Mouse (Mus musculus): ENCODE data around the gene Dxo. TPM values are rescaled to one million over a fixed set of nuclear protein-coding genes. Genes with fewer than 3 reads are reported as not detected.

Dxo gene
- polyA plus RNA-seq, 1 experiment from 2014 or later: 26.6 TPM

DNA sequence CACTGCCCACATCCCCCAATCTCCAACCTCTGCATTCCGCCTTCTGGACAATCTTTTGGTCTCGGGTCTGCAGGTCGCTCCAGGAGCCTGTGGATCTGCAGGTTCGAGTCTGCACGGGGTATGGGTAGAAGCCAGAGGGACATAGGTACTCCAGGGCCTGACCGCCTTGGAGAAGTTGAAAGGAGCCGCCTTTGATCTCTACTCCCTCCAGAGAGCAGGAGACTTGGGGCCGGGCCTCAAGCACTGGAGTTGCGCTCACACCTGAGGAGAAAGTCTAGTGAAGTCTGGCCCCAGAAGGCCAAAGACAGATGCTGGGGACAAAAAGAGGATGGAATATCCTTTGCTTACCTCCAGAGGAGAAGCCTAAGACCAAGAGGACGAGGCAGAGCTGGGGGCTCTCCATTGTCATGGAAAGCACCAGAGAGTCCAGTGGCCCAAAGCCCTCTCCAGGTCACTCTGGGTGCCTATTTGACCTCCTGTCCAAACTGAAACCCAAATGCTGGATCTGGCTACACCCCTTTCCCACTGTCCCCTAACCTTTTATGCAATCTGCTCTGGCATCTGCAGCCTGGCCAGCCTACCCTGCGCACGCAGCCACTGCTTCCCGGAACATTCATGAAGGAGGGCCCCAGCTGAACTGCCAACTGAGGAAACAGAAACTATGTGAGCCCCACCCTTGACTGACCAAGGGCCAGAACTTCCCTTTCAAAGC, 25.0 kb downstream of the Dxo start:
- no peaks in the 10 kb centered on the region for H3K4me1 ChIP-seq (ENCODE audit: control insufficient read depth in 2 of 2, insufficient read depth in 2 of 2, low read length in 2 of 2)
- H3K27me3 ChIP-seq (ENCODE audit: control insufficient read depth, insufficient read depth, low read length): peaks cover 10% of the 10 kb centered on the region; the same call in 1 of the 2 replicates
- H3K4me3 ChIP-seq (ENCODE audit: control insufficient read depth in 1 of 2, insufficient read depth in 1 of 2, low read depth in 1 of 2, low read length in 2 of 2): no peak overlapping the region
- ATAC-seq (ENCODE audit: insufficient number of reproducible peaks, insufficient read depth, low FRiP score, low read depth): no peak
- peaks cover 9% of the 10 kb centered on the region for H3K36me3 ChIP-seq (ENCODE audit: control insufficient read depth, insufficient read depth, low read length)
- H3K9ac ChIP-seq (ENCODE audit: low read length): no peak overlapping the region
- H3K27ac ChIP-seq (replicated peaks in 1 of 2; ENCODE audit: control insufficient read depth in 1 of 2, insufficient read depth in 1 of 2, low read depth in 2 of 2, low read length in 2 of 2): no peak overlapping the region
- H3K4me2 ChIP-seq (ENCODE audit: low read length): no peak overlapping the region
- no peaks in the 10 kb centered on the region for H3K9me3 ChIP-seq (ENCODE audit: control insufficient read depth, low read length)
- WGBS: 57% methylated on average over 13 of the region's 13 CpGs

DNA sequence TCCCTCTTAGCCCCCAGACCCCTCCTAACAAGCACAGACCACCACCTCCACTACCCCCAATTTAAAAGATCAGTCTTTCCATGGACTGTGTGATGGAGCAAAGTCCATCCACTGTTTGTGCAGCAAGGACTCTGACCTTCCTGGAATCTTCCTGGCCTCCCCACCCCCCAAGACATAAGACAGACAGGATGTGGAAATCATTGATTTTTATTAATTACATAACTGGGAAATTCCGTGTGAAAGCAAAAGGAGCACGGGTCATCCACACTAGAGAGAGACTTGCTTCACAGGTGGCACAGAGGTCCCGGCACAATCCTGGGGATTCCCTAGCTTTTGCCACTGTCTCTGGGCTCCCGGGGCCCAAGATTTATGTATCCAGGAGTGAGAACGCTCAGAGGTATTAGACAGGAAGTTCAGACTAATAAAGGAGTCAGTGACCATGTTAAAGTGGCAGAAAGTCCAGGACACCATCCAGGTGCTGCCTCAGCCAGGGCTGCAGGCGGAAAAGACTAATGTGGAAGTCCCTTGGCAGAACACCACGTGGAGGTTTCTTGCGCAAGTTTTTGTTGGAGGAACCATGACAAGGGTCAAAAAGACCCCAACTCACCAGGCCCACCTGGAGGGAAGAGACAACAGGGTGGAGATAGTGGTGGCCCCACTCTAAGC, 25.7 kb downstream of the Dxo start, which contains the start of gene Cfb:
Gene Cfb (minus strand): TSS at position 103 of the 666 bp plus-strand sequence.
- H3K9ac ChIP-seq (ENCODE audit: low read length): no peak within 1 kb of the TSS
- peaks cover 2% of the 10 kb centered on the region for H3K36me3 ChIP-seq (ENCODE audit: control insufficient read depth, insufficient read depth, low read length)
- WGBS: 61% methylated on average over 8 of the region's 8 CpGs
- no peaks in the 10 kb centered on the region for H3K9me3 ChIP-seq (ENCODE audit: control insufficient read depth, low read length)
- no peak within 1 kb of the TSS for H3K4me2 ChIP-seq (ENCODE audit: low read length)
- no peak within 1 kb of the TSS for H3K4me3 ChIP-seq (ENCODE audit: control insufficient read depth in 1 of 2, insufficient read depth in 1 of 2, low read depth in 1 of 2, low read length in 2 of 2)
- H3K27me3 ChIP-seq (ENCODE audit: control insufficient read depth, insufficient read depth, low read length): peaks cover 10% of the 10 kb centered on the region; the same call in 1 of the 2 replicates
- no peak within 1 kb of the TSS for H3K27ac ChIP-seq (replicated peaks in 1 of 2; ENCODE audit: control insufficient read depth in 1 of 2, insufficient read depth in 1 of 2, low read depth in 2 of 2, low read length in 2 of 2)
- no peak for ATAC-seq (ENCODE audit: insufficient number of reproducible peaks, insufficient read depth, low FRiP score, low read depth)
- no peaks in the 10 kb centered on the region for H3K4me1 ChIP-seq (ENCODE audit: control insufficient read depth in 2 of 2, insufficient read depth in 2 of 2, low read length in 2 of 2)

DNA sequence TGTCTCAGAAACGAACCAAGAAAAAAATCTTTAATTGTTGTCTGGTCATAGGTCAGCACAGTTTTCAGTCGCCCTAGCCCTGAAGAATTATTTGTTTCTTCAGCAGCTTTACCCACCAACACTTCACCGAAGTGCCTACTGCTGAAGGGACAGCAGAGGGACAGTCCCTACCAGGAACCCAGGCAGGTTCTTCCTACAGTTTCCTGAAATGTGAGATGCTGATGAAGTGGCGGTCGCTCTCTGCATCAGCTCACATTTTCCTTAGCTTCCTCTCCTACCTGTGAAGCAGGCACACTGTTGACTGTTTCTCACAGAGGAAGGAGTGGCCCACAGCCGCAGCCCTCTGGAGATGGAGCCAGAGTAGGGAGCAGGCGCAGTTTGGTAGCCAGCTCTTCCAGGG, 29.2 kb downstream of the Dxo start:
- no peak overlapping the region for H3K4me2 ChIP-seq (ENCODE audit: low read length)
- no peaks in the 10 kb centered on the region for H3K36me3 ChIP-seq (ENCODE audit: control insufficient read depth, insufficient read depth, low read length)
- ATAC-seq (ENCODE audit: insufficient number of reproducible peaks, insufficient read depth, low FRiP score, low read depth): no peak
- no peaks in the 10 kb centered on the region for H3K4me1 ChIP-seq (ENCODE audit: control insufficient read depth in 2 of 2, insufficient read depth in 2 of 2, low read length in 2 of 2)
- WGBS: 56% methylated on average over 7 of the region's 7 CpGs
- peaks cover 10% of the 10 kb centered on the region; the same call in 1 of the 2 replicates for H3K27me3 ChIP-seq (ENCODE audit: control insufficient read depth, insufficient read depth, low read length)
- H3K4me3 ChIP-seq (ENCODE audit: control insufficient read depth in 1 of 2, insufficient read depth in 1 of 2, low read depth in 1 of 2, low read length in 2 of 2): no peak overlapping the region
- no peak overlapping the region for H3K27ac ChIP-seq (replicated peaks in 1 of 2; ENCODE audit: control insufficient read depth in 1 of 2, insufficient read depth in 1 of 2, low read depth in 2 of 2, low read length in 2 of 2)
- H3K9me3 ChIP-seq (ENCODE audit: control insufficient read depth, low read length): no peaks in the 10 kb centered on the region
- H3K9ac ChIP-seq (ENCODE audit: low read length): no peak overlapping the region

DNA sequence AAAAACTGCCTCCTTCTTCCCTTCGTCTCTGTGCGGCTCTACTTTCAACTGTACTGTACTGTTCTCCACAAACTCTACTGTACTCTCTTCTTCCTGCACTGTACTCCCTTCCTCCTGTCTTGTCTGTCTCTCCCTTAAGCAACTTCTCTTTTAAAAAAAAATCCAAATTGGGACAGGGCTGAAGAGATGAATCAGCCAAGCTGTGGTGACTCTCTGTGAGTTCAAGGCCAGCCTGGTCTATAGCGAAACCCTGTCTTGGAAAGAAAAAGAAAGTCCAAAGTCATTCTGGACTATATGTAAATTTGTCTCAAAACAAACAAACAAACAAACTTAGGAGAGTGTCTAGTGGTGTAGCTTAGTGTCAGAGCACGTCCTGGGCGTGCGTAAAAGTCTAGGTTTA, 37.5 kb downstream of the Dxo start:
- 87% methylated on average over 6 of the region's 6 CpGs for WGBS
- Histone ChIP-seq H3K9ac (ENCODE audit: low read length) (no peak overlapping the region), H3K9me3 (ENCODE audit: control insufficient read depth, low read length) (no peaks in the 10 kb centered on the region), H3K4me3 (ENCODE audit: control insufficient read depth in 1 of 2, insufficient read depth in 1 of 2, low read depth in 1 of 2, low read length in 2 of 2) (no peak overlapping the region), H3K4me1 (ENCODE audit: control insufficient read depth in 2 of 2, insufficient read depth in 2 of 2, low read length in 2 of 2) (peaks cover 0 to 2% of the 10 kb centered on the region in 2 experiments; a peak in 2 of 4 replicates), H3K36me3 (ENCODE audit: control insufficient read depth, insufficient read depth, low read length) (no peaks in the 10 kb centered on the region), H3K27me3 (ENCODE audit: control insufficient read depth, insufficient read depth, low read length) (no peaks in the 10 kb centered on the region), H3K4me2 (ENCODE audit: low read length) (no peak overlapping the region), H3K27ac (replicated peaks in 1 of 2; ENCODE audit: control insufficient read depth in 1 of 2, insufficient read depth in 1 of 2, low read depth in 2 of 2, low read length in 2 of 2) (no peak overlapping the region)
- no peak for ATAC-seq (ENCODE audit: insufficient number of reproducible peaks, insufficient read depth, low FRiP score, low read depth)

DNA sequence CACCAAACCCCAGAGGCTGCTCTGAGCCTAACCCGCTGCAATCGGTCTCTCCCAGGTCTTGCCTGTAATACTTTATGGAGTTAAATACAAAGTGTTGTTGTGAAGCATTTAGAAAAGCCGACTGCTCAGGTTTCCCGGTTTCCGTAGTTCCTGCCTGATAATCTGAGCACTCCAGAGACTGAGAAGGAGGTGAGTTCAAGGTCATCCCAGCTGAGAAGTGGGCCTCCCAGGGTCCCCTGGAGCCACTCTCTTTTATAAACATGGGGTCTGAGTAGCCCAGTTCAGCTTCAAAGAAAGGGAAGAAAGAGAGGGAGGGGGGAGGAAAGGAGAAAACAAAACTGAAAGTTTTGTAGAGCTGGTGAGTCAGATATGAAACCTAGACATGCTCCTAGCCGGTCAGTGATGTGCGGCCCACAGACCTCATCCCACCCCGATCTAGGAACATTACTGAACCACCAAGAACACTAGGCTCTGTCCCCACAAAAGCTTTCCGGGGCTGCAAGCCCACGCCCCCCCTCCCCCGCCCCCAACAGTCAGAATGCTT, 42.6 kb downstream of the Dxo start, which contains the start of gene Zbtb12:
Gene Zbtb12 (plus strand): TSS at position 148 of the 544 bp plus-strand sequence.
- Histone ChIP-seq H3K4me2 (ENCODE audit: low read length) (no peak within 1 kb of the TSS), H3K9me3 (ENCODE audit: control insufficient read depth, low read length) (no peaks in the 10 kb centered on the region), H3K9ac (ENCODE audit: low read length) (no peak within 1 kb of the TSS), H3K36me3 (ENCODE audit: control insufficient read depth, insufficient read depth, low read length) (no peaks in the 10 kb centered on the region), H3K4me3 (ENCODE audit: control insufficient read depth in 1 of 2, insufficient read depth in 1 of 2, low read depth in 1 of 2, low read length in 2 of 2) (no peak within 1 kb of the TSS), H3K27me3 (ENCODE audit: control insufficient read depth, insufficient read depth, low read length) (no peaks in the 10 kb centered on the region), H3K27ac (replicated peaks in 1 of 2; ENCODE audit: control insufficient read depth in 1 of 2, insufficient read depth in 1 of 2, low read depth in 2 of 2, low read length in 2 of 2) (no peak within 1 kb of the TSS), H3K4me1 (ENCODE audit: control insufficient read depth in 2 of 2, insufficient read depth in 2 of 2, low read length in 2 of 2) (peaks cover 3 to 5% of the 10 kb centered on the region in 2 experiments; a peak in 2 of 4 replicates)
- WGBS: 59% methylated on average over 11 of the region's 11 CpGs
- ATAC-seq (ENCODE audit: insufficient number of reproducible peaks, insufficient read depth, low FRiP score, low read depth): no peak

DNA sequence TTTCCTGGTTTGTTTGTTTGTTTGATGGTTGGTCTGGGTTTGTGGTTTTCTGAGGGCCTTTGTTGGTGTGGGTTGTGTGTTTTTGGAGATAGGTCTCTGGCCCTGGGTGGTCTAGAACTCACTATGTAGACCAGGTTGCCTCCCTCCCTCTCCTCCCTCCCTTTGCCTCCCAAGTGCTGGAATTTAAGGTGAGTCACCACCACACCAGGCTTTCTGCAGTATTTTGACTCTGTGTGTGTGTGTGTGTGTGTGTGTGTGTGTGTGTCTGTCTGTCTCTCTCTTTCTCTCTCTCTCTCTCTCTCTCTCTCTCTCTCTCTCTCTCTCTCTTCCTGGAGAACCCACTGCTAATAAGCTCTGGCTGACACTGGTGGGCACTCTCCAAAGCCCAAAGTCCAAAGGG, 44.3 kb downstream of the Dxo start:
- no peak for ATAC-seq (ENCODE audit: insufficient number of reproducible peaks, insufficient read depth, low FRiP score, low read depth)
- Histone ChIP-seq H3K4me3 (ENCODE audit: control insufficient read depth in 1 of 2, insufficient read depth in 1 of 2, low read depth in 1 of 2, low read length in 2 of 2) (no peak overlapping the region), H3K4me2 (ENCODE audit: low read length) (no peak overlapping the region), H3K36me3 (ENCODE audit: control insufficient read depth, insufficient read depth, low read length) (no peaks in the 10 kb centered on the region), H3K4me1 (ENCODE audit: control insufficient read depth in 2 of 2, insufficient read depth in 2 of 2, low read length in 2 of 2) (peaks cover 3 to 5% of the 10 kb centered on the region in 2 experiments; a peak in 2 of 4 replicates), H3K9me3 (ENCODE audit: control insufficient read depth, low read length) (no peaks in the 10 kb centered on the region), H3K27me3 (ENCODE audit: control insufficient read depth, insufficient read depth, low read length) (no peaks in the 10 kb centered on the region), H3K9ac (ENCODE audit: low read length) (no peak overlapping the region), H3K27ac (replicated peaks in 1 of 2; ENCODE audit: control insufficient read depth in 1 of 2, insufficient read depth in 1 of 2, low read depth in 2 of 2, low read length in 2 of 2) (no peak overlapping the region)

DNA sequence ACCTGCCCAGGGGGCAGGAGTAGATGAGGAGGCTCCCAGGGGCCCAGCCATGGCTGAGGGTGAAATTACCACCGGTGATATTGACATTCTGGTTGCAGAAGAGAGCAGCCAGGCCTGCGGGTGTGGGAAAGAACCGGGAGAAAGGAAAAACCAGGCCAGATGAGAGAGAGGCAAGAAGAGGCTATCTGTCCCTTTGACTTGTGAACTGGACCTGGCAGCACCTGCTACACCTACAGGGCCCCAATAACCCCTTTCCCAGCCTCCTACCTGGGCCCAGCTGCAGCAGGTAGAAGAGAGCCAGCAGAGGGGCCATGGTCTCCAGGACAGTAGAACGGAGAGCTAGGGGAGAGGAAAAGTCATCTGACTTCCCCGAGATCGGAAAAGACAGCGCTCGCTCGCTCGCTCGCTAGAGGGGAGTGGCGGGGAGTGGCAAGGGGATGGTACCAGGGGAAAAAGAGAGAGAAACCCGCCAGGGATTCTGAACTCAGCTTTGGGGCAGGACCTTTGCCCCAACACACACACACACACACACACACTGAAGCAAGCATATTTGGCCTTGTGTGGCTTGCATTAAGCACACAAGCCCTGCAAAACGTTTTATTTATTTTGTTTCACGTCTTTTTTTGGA, 45.0 kb downstream of the Dxo start, which contains the start of gene Gm20547:
Gene Gm20547 (minus strand): TSS at position 360 of the 628 bp plus-strand sequence.
- no peaks in the 10 kb centered on the region for H3K36me3 ChIP-seq (ENCODE audit: control insufficient read depth, insufficient read depth, low read length)
- H3K9ac ChIP-seq (ENCODE audit: low read length): no peak within 1 kb of the TSS
- H3K4me1 ChIP-seq (ENCODE audit: control insufficient read depth in 2 of 2, insufficient read depth in 2 of 2, low read length in 2 of 2): peaks cover 3 to 5% of the 10 kb centered on the region in 2 experiments; a peak in 2 of 4 replicates
- no peaks in the 10 kb centered on the region for H3K27me3 ChIP-seq (ENCODE audit: control insufficient read depth, insufficient read depth, low read length)
- no peaks in the 10 kb centered on the region for H3K9me3 ChIP-seq (ENCODE audit: control insufficient read depth, low read length)
- no peak within 1 kb of the TSS for H3K4me3 ChIP-seq (ENCODE audit: control insufficient read depth in 1 of 2, insufficient read depth in 1 of 2, low read depth in 1 of 2, low read length in 2 of 2)
- 8% methylated on average over 15 of the region's 15 CpGs for WGBS
- H3K27ac ChIP-seq (replicated peaks in 1 of 2; ENCODE audit: control insufficient read depth in 1 of 2, insufficient read depth in 1 of 2, low read depth in 2 of 2, low read length in 2 of 2): no peak within 1 kb of the TSS
- no peak for ATAC-seq (ENCODE audit: insufficient number of reproducible peaks, insufficient read depth, low FRiP score, low read depth)
- peak within 1 kb of the TSS; percentile 40 for H3K4me2 ChIP-seq (ENCODE audit: low read length)

Measured in heart, embryonic 14.5 days (tissue).